Mouse (Mus musculus) adrenal gland, adult 2 months (tissue): ENCODE data around the gene Vwa1. TPM values are rescaled to one million over a fixed set of nuclear protein-coding genes. Genes with fewer than 3 reads are reported as not detected.

Experiments
- DNase-seq: peaks from one replicate; pipeline ENCODE4 v3.0.0; 2021
- polyA plus RNA-seq: library from polyadenylated mRNA; depleted of rRNA; stranded (reverse); fragments of >200 nt; gene quantifications from 2 replicates; pipeline ENCODE4 v1.2.3, GENCODE M21; 2012
- total RNA-seq, 2 experiments: library from RNA; stranded (reverse); gene quantifications; 2 replicates each; pipeline ENCODE4 v1.2.3; 2021

The Vwa1 gene
- total and polyA plus RNA-seq, 3 experiments = 2.5 to 9.4 (median 4.8) TPM

- peak; percentile 67 for DNase-seq
Measured at GRCm38 (mm10) chr4:155780895-155781294, 6.4 kb upstream of the Vwa1 start.

- no peak for DNase-seq
Measured at GRCm38 (mm10) chr4:155779498-155779897, 5.0 kb upstream of the Vwa1 start.

- DNase-seq = peak; percentile 13
Measured at GRCm38 (mm10) chr4:155777816-155778215, 3.3 kb upstream of the Vwa1 start.

- peak; percentile 29 for DNase-seq
Measured at GRCm38 (mm10) chr4:155776704-155777335, 2.3 kb upstream of the Vwa1 start.

GRCm38 (mm10) chr4:155775855-155776254 lies 1.4 kb upstream of the Vwa1 start:
- DNase-seq = peak; percentile 60

- peak; percentile 54 for DNase-seq
Measured at GRCm38 (mm10) chr4:155774971-155775740, 658 bp upstream of the Vwa1 start.

GRCm38 (mm10) chr4:155773335-155774078 lies 991 bp downstream of the Vwa1 start:
- no peak for DNase-seq

- no peak for DNase-seq
Measured at GRCm38 (mm10) chr4:155772786-155773185, 1.7 kb downstream of the Vwa1 start.

GRCm38 (mm10) chr4:155771706-155772105 lies 2.8 kb downstream of the Vwa1 start:
- no peak for DNase-seq

- no peak for DNase-seq
Measured at GRCm38 (mm10) chr4:155770626-155771025, 3.9 kb downstream of the Vwa1 start.

- DNase-seq = peak; percentile 92
Measured at GRCm38 (mm10) chr4:155769880-155770512, 4.5 kb downstream of the Vwa1 start.

GRCm38 (mm10) chr4:155769496-155769879 lies 5.0 kb downstream of the Vwa1 start:
- peak; percentile 75 for DNase-seq

- DNase-seq = peak; percentile 72
Measured at GRCm38 (mm10) chr4:155762357-155762756, 12.1 kb downstream of the Vwa1 start.

- peak; percentile 52 for DNase-seq
Measured at GRCm38 (mm10) chr4:155761356-155762099, 13.0 kb downstream of the Vwa1 start.

- peak; percentile 98 for DNase-seq
Measured at GRCm38 (mm10) chr4:155760613-155761355, 13.7 kb downstream of the Vwa1 start, which contains the start of gene Atad3a. Atad3a (minus strand) TSS chr4:155761093.

GRCm38 (mm10) chr4:155759862-155760612 lies 14.5 kb downstream of the Vwa1 start:
- peak; percentile 45 for DNase-seq

GRCm38 (mm10) chr4:155757011-155757410 lies 17.5 kb downstream of the Vwa1 start:
- DNase-seq = no peak

- DNase-seq = no peak
Measured at GRCm38 (mm10) chr4:155746575-155747490, 27.7 kb downstream of the Vwa1 start.

- no peak for DNase-seq
Measured at GRCm38 (mm10) chr4:155746036-155746548, 28.4 kb downstream of the Vwa1 start.
